Mouse (Mus musculus) liver, postnatal 0 days (tissue): ENCODE measurements at regions not wholly inside any gene's neighbourhood (a gene's known extent, or its start where the extent isn't known, plus 50 kb on each side); places are given as distances from the start of the nearest gene placed in this dataset.

Experiments used
- CTCF ChIP-seq: sonication (generic); IDR thresholded peaks from 2 replicates; pipeline ENCODE4 v1.5.1; 2016; ENCODE audit warnings: antibody characterized with exemption, low read depth
- EP300 ChIP-seq: IDR thresholded peaks from 2 replicates; pipeline ENCODE4 v1.6.1; 2016; ENCODE audit warnings: antibody characterized with exemption, low read depth, mild to moderate bottlenecking

DNA sequence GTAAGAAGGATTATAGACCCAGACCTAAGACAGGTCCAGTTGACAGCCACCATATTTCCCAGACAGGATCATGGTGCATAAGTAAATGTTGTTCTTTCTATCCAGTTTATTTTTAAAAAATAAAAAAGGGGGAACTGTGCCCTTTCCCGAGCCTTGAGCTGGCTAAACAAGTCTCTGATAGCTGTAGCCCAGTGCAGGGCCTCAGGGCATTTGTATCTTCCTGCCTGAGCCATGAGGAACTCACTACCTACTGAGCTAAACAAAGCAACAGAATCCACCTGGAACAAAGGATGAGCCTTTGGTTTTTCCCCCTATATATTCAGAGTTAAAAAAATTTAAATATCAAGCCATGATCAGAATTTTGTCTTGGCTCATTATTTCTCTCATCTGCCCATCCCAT, 152.4 kb upstream of the Ccnh start:
- no peak for TF ChIP-seq CTCF
- TF ChIP-seq EP300 = no peak
